Mouse (Mus musculus): ENCODE results near the gene Arhgap5. TPM values are rescaled to one million over a fixed set of nuclear protein-coding genes. Genes with fewer than 3 reads are reported as not detected.

The Arhgap5 gene
- polyA plus RNA-seq, 1 experiment: 9.9 TPM

DNA sequence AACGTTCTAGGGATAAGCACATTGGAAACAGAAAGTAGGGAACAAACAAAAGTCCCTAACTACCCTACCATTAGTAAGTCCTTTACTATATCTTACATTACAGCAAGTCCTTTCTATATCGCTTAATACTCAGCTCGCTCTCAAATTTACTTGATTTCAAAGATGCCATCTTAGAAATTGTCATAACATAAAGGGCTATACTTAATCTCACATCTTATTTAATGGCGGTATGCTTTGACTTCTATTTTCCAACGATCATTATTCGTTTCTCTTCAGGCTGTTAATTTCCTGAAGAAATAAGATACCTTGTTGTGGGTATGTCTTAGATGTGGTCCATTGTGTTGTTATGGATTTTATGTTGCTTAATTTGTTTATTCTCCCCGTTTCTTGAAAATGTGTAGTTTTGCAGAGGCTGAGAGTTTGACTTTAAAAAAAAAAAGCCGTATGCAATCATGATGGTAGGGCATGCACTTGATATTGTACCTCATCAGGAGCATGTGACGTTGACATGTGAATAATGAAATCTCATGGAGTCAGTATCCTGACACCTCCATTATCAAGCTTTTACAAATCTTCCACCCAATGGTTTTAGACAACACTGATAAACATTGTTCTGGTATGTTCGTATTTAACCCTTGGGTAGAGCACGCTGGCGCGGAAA, 101.3 kb downstream of the Arhgap5 start:
- peak overlapping the region; percentile 61; the same call in 1 of the 2 replicates for H3K4me3 ChIP-seq (ENCODE audit: insufficient read depth, low read depth, low read length)
- no peaks in the 10 kb centered on the region for H3K36me3 ChIP-seq (ENCODE audit: control insufficient read depth, insufficient read depth, low read length)
- H3K27me3 ChIP-seq (replicated peaks; ENCODE audit: control insufficient read depth, insufficient read depth, low read length): no peaks in the 10 kb centered on the region
- WGBS: 43% methylated on average over 13 of the region's 13 CpGs
- TF ChIP-seq POLR2A (IDR thresholded peaks at IDR 0.05; ENCODE audit: low read depth, low read length) (no peak), CTCF (conservative IDR thresholded peaks at IDR 0.05; ENCODE audit: insufficient read depth, insufficient read length, low read depth, low read length) (no peak)
- H3K27ac ChIP-seq (ENCODE audit: insufficient read depth, low read depth, low read length): no peak overlapping the region; the same call in 1 of the 2 replicates
- DNase-seq: peak; percentile 4
- H3K4me1 ChIP-seq (ENCODE audit: control insufficient read depth, insufficient read depth, low read length): peaks cover 5% of the 10 kb centered on the region

- Histone ChIP-seq H3K4me3 (ENCODE audit: insufficient read depth, low read depth, low read length) (no peak overlapping the region), H3K27me3 (replicated peaks; ENCODE audit: control insufficient read depth, insufficient read depth, low read length) (no peaks in the 10 kb centered on the region), H3K27ac (ENCODE audit: insufficient read depth, low read depth, low read length) (no peak overlapping the region), H3K36me3 (ENCODE audit: control insufficient read depth, insufficient read depth, low read length) (no peaks in the 10 kb centered on the region), H3K4me1 (ENCODE audit: control insufficient read depth, insufficient read depth, low read length) (no peaks in the 10 kb centered on the region)
- TF ChIP-seq CTCF (conservative IDR thresholded peaks at IDR 0.05; ENCODE audit: insufficient read depth, insufficient read length, low read depth, low read length) (no peak), POLR2A (IDR thresholded peaks at IDR 0.05; ENCODE audit: low read depth, low read length) (no peak)
- DNase-seq: no peak
- 58% methylated on average over 4 of the region's 4 CpGs for WGBS
Observed at GRCm38 (mm10) chr12:52607411-52607810, 103.6 kb downstream of the Arhgap5 start.

- WGBS: 81% methylated on average over 3 of the region's 3 CpGs
Observed at GRCm38 (mm10) chr12:52615703-52616102, 111.9 kb downstream of the Arhgap5 start.

DNA sequence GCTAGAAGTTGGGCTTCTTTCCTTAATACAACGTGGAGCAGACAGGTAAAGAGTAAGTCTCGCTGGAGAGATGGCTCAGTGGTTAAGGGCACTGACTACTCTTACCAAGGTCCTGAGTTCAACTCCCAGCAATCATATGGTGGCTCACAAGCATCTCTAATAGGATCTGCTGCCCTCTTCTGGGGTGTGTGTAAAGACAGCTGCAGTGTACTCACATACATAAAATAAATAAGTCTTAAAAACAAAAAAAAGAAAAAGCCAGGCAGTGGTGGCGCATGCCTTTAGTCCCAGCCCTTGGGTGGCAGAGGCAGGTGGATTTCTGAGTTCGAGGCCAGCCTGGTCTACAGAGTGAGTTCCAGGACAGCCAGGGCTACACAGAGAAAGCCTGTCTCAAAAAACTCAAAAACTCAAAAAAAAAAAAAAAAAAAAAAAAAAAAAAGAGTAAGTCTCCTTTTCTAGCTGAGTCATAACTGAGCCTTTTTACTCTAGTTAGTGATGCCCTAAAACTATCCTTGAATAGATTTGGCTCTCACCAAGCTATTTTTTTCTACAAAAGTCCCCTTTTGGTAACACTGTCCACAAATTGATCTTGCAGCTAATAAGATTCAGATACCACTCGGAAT, 114.8 kb downstream of the Arhgap5 start:
- H3K27me3 ChIP-seq (replicated peaks; ENCODE audit: control insufficient read depth, insufficient read depth, low read length): no peaks in the 10 kb centered on the region
- H3K4me1 ChIP-seq (ENCODE audit: control insufficient read depth, insufficient read depth, low read length): no peaks in the 10 kb centered on the region
- no peaks in the 10 kb centered on the region for H3K36me3 ChIP-seq (ENCODE audit: control insufficient read depth, insufficient read depth, low read length)
- DNase-seq: no peak
- H3K27ac ChIP-seq (ENCODE audit: insufficient read depth, low read depth, low read length): no peak overlapping the region
- H3K4me3 ChIP-seq (ENCODE audit: insufficient read depth, low read depth, low read length): no peak overlapping the region
- TF ChIP-seq CTCF (conservative IDR thresholded peaks at IDR 0.05; ENCODE audit: insufficient read depth, insufficient read length, low read depth, low read length) (no peak), POLR2A (IDR thresholded peaks at IDR 0.05; ENCODE audit: low read depth, low read length) (no peak)
- WGBS: 80% methylated on average over 5 of the region's 5 CpGs

More at GRCm38 (mm10) chr12:52615703-52616102, 111.9 kb downstream of the Arhgap5 start:
- Histone ChIP-seq H3K4me3 (ENCODE audit: insufficient read depth, low read depth, low read length) (no peak overlapping the region), H3K36me3 (ENCODE audit: control insufficient read depth, insufficient read depth, low read length) (no peaks in the 10 kb centered on the region), H3K27ac (ENCODE audit: insufficient read depth, low read depth, low read length) (no peak overlapping the region), H3K27me3 (replicated peaks; ENCODE audit: control insufficient read depth, insufficient read depth, low read length) (no peaks in the 10 kb centered on the region), H3K4me1 (ENCODE audit: control insufficient read depth, insufficient read depth, low read length) (no peaks in the 10 kb centered on the region)
- no peak for DNase-seq
- TF ChIP-seq POLR2A (IDR thresholded peaks at IDR 0.05; ENCODE audit: low read depth, low read length): no peak
- TF ChIP-seq CTCF (conservative IDR thresholded peaks at IDR 0.05; ENCODE audit: insufficient read depth, insufficient read length, low read depth, low read length): no peak

DNA sequence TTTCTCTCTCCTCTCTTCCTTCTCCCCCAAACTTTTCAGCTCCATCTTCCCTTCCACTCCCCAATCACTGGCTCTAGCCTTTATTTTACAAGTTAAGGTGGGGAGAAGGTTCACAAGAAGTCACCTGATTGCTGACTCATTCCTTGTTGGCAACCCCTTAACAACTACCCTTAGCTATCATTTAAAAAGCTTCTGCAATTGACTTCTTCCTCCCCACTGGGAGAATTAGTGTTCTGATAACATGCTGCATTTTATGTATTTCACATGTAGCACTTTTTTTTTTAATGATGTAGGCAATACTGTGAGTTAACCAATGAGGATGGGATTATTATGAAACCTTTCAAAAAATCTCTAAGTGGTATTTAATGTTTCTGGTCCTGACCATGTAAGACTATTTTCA, 115.9 kb downstream of the Arhgap5 start:
- no peak for DNase-seq
- no peaks in the 10 kb centered on the region for H3K4me1 ChIP-seq (ENCODE audit: control insufficient read depth, insufficient read depth, low read length)
- H3K36me3 ChIP-seq (ENCODE audit: control insufficient read depth, insufficient read depth, low read length): no peaks in the 10 kb centered on the region
- no peak overlapping the region for H3K27ac ChIP-seq (ENCODE audit: insufficient read depth, low read depth, low read length)
- TF ChIP-seq CTCF (conservative IDR thresholded peaks at IDR 0.05; ENCODE audit: insufficient read depth, insufficient read length, low read depth, low read length): no peak
- TF ChIP-seq POLR2A (IDR thresholded peaks at IDR 0.05; ENCODE audit: low read depth, low read length): no peak
- H3K4me3 ChIP-seq (ENCODE audit: insufficient read depth, low read depth, low read length): no peak overlapping the region
- no peaks in the 10 kb centered on the region for H3K27me3 ChIP-seq (replicated peaks; ENCODE audit: control insufficient read depth, insufficient read depth, low read length)

Other genes starting within 250 kb of the Arhgap5 start
- gene Akap6, start 195.4 kb downstream of the Arhgap5 start, polyA plus RNA-seq (2012; rRNA removed): 0.22 and 0.25 TPM in 2 replicates

All from kidney, adult 2 months (tissue).